Mouse (Mus musculus): ENCODE results near the gene Rpl29.

Gene Rpl29

GRCm38 (mm10) chr9:106417841-106418625 is 11.2 kb upstream of the Rpl29 start:
- peak; percentile 98 for DNase-seq

GRCm38 (mm10) chr9:106420608-106421007 is 8.6 kb upstream of the Rpl29 start:
- no peak for DNase-seq

GRCm38 (mm10) chr9:106421033-106421864 is 8.0 kb upstream of the Rpl29 start:
- no peak for DNase-seq

DNA sequence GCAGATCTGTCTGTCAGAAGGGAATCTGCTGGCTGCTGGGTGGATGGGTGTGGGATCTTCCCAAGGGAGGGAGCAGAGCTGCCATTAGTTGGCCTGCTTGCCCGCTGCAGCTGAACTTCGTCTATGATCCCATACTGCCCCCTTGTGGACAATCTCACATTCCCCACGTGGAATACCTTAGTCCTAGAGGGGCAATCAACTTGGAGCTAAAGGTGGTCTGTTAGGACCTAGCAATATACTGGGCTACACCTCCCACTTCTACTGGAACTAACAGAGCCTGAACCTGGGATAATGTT is 7.4 kb upstream of the Rpl29 start:
- peak; percentile 89 for DNase-seq

GRCm38 (mm10) chr9:106428719-106429220 is 484 bp upstream of the Rpl29 start:
- DNase-seq = no peak

- no peak for DNase-seq
Observed at GRCm38 (mm10) chr9:106430015-106430264, 686 bp downstream of the Rpl29 start.

DNA sequence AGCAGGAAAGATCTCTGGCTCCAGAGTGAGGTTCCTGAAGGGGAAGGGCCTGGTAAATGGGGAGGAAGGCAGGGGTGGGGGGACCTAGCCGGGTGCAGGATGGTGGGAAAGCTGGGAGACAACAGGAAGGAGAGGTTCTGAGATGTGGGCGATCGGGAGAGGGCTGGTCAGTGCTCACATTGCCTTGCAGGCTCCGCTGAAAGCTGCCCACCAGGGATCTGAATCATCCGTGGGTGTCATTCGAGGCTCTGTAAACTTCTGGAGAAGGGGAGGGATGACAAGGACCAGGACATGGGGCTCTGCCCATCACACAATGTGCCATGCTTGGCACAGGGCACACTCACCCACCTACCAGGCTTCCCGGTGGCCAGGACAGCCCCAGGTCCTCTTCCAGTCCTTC is 4.1 kb downstream of the Rpl29 start:
- DNase-seq = peak; percentile 63

GRCm38 (mm10) chr9:106436566-106436965 is 7.3 kb downstream of the Rpl29 start:
- DNase-seq = no peak

DNA sequence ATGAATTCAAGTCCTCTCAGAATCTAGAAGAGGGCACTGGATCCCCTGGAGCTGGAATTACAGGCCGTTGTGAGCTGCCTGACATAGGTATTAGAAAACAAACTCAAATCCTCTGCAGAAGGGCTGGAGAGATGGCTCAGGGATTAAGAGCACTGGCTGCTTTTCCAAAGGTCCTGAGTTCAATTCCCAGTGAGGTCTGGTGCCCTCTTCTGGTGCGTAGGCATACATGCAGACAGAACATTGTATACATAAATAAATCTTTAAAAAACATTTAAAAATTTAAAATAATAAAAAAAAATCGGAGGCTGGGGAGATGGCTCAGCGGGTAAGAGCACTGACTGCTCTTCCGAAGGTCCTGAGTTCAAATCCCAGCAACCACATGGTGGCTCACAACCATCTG is 13.4 kb downstream of the Rpl29 start:
- no peak for DNase-seq

- no peak for DNase-seq
Observed at GRCm38 (mm10) chr9:106444836-106445235, 15.6 kb downstream of the Rpl29 start.

GRCm38 (mm10) chr9:106447348-106447747 is 18.1 kb downstream of the Rpl29 start, which contains the start of the genes Abhd14b and Abhd14a:
Gene Abhd14b (plus strand): TSS chr9:106447459.
Gene Abhd14a (minus strand): TSS chr9:106447678.
- peak; percentile 95 for DNase-seq

- no peak for DNase-seq
Observed at GRCm38 (mm10) chr9:106447951-106448350, 18.7 kb downstream of the Rpl29 start.

DNA sequence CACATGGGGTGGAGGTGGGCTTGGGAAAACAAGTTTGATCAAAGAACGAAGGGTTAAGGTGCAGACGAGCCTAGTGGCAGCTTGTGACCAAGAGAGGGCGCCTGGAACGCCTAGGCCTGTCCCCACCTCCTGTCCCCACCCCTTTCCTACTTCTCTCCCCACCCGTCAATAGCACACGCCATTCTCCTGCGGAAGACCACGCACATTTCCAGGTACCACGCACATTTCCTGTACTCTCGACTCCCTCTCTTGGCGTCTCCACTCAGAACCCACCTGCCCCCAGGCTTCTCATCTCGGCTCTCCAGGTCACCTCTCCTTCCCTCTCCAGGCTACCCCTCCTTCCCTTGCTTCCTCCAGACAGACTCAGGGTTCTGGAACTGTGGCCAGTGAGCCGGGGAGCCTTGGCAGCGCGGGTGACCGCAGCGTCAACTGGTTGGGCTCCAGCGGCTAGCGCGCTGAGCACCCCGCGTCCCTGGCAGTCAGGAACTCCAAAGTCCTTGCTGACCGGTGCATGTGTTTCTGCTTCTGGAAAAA is 19.3 kb downstream of the Rpl29 start:
- DNase-seq = peak; percentile 81

GRCm38 (mm10) chr9:106449947-106450346 is 20.7 kb downstream of the Rpl29 start:
- DNase-seq = no peak

DNA sequence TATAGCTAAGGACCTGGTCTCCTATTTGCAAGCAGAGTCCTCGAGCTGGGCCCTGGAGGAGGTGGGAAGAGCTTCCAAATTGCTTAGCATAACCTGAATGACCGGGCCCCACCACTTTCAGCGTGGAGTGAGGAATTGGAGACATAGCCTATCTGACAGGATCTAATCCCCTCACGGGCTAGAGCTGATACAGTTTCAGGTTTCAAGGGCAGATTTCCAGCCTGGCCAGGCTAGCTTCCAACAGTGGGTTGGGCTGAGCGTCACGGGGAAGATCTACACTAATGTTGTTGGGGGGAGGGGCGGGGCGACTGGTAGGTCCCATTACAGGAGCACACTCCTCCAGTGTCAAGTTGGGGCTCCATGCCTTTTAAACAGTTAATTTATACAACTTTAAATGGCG is 21.4 kb downstream of the Rpl29 start:
- no peak for DNase-seq

DNA sequence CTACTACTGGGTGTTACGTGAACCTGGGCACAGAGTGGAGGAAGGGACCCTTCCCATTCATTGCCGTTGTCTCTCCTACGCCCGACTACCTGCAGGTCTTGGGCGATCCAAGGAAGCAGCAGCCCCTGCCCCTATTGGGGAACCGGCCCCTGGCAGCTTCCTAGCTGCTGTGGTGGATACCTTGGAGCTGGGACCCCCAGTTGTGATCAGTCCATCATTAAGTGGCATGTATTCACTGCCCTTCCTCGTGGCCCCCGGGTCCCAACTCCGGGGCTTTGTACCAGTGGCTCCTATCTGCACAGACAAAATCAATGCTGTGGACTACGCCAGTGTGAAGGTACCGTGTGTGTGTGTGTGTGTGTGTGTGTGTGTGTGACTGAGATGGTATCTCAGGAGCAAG is 22.0 kb downstream of the Rpl29 start:
- DNase-seq = no peak

GRCm38 (mm10) chr9:106451899-106452298 is 22.6 kb downstream of the Rpl29 start:
- no peak for DNase-seq

- no peak for DNase-seq
Observed at GRCm38 (mm10) chr9:106452351-106452750, 23.1 kb downstream of the Rpl29 start.

DNA sequence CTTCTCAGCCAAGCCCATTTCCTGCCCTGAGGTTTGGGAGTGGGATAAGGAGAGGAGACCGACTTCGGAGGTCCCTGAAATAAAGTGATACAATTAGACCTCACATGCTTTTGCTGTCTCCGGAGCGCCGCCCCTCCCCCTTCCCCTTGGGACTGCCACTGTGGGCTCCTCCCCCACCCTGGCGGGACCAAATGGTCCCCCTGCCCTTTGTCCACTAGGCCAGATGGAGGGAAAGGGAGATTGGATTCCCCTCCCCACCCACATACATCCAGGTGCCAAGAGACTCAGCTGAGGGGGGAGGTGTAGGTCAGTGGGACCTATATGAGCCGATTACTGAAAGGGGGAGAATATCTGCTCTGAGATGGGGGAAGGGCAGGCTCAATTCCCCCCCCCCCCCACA is 23.6 kb downstream of the Rpl29 start:
- DNase-seq = no peak

DNA sequence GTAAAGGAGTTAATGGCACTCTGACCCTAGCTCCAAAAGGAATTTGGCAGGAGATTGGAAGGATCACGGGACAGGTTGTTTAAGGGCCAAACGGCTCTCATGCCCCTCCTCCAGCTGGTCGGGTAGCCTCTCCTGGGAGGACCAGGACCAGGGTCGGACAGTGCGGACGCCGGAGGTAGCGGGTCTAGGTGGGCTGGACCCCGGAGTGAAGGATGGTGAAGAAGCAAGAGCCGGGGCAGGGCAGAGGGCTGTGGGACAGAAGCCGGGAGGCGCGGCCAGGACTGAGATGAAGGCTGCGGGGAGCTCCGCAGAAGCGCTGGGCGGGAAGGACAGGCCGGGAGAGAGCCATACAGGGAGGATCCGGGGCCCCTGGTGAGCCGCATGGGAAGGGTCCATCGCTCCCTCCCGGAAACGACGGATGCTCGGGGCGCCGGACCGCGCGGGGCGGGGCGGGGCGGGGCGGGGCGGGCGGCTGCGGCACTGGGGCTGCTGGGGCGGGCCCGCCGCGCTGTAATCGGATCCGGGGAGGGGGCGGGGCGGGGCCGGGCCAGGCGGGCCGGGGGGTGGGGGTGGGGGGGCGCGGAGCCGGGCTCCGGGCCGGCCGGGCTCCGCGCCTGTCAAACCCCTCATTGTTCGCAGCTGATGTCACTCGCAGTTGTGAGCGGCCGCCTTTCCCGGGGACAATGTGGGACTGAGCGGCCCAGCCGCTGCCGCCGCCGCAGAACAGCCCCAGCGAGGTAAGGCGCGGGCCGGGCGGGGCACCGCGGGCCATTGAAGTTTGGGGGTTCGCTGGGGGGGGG is 24.2 kb downstream of the Rpl29 start, which contains the start of gene Pcbp4:
Pcbp4 (plus strand) TSS at position 21 of the 800 bp plus-strand sequence.
- no peak for DNase-seq

- no peak for DNase-seq
Observed at GRCm38 (mm10) chr9:106454071-106454761, 25.0 kb downstream of the Rpl29 start.
